Mouse (Mus musculus): ENCODE measurements around the gene Gm8267.
"Not testable (repeated sequence)": the region's sequence is repeated elsewhere in the genome, so short reads cannot be mapped to it uniquely, and the experiment has no call there.

- TF ChIP-seq CTCF, EP300 (IDR thresholded peaks at IDR 0.05): not testable (repeated sequence)
Measured at GRCm38 (mm10) chr14:44706356-44706755, 43.8 kb downstream of the Gm8267 start, which contains the start of gene Gm8257.

Measured in lung, postnatal 0 days (tissue).